Mouse (Mus musculus) kidney, adult 2 months (tissue): ENCODE data around the gene Rslcan18.

Experiments
- CTCF ChIP-seq: fragments of 200-500 bp; conservative IDR thresholded peaks from 2 replicates; pipeline ENCODE4 v1.5.1; 2011; ENCODE audit warnings: low read depth, mild to moderate bottlenecking, control low read depth, low read length, moderate library complexity, mixed read lengths; ENCODE audit not compliant: insufficient read depth, insufficient read length
- POLR2A ChIP-seq: fragments of 200-500 bp; IDR thresholded peaks from one replicate; pipeline ENCODE4 v1.6.1; 2011; ENCODE audit warnings: low read depth, low read length, control low read depth

- TF ChIP-seq CTCF (no peak), POLR2A (no peak)
These were observed 18.2 kb downstream of the Rslcan18 start, which contains the start of gene Zfp708 for GRCm38 (mm10) chr13:67097876-67098275.
